Mouse (Mus musculus) brain, embryonic 14.5 days (tissue): Measurements from ENCODE around the gene Tmem266.

ENCODE experiments used
- CTCF ChIP-seq: fragments of 200-500 bp; IDR thresholded peaks from 2 replicates; pipeline ENCODE4 v1.5.1; 2012; ENCODE audit warnings: inconsistent platforms, mild to moderate bottlenecking, moderate library complexity, borderline replicate concordance; ENCODE audit not compliant: insufficient read depth, insufficient read length; ENCODE audit errors: extremely low read depth
- POLR2A ChIP-seq: fragments of 200-500 bp; IDR thresholded peaks from 2 replicates; pipeline ENCODE4 v1.6.1; 2012; ENCODE audit warnings: mild to moderate bottlenecking, inconsistent platforms, borderline replicate concordance; ENCODE audit not compliant: poor library complexity, insufficient read depth, insufficient read length, severe bottlenecking; ENCODE audit errors: extremely low read depth

- TF ChIP-seq CTCF = no peak
- no peak for TF ChIP-seq POLR2A
Measured at GRCm38 (mm10) chr9:55432306-55433289, 105.9 kb downstream of the Tmem266 start.
